Mouse (Mus musculus) lung, embryonic 16.5 days (tissue): ENCODE measurements around the gene Ddx43. TPM values are rescaled to one million over a fixed set of nuclear protein-coding genes. Genes with fewer than 3 reads are reported as not detected.

ENCODE experiments used
- ATAC-seq: fragments of 200-750 bp; cut with Nextera tagmentation; 2 replicates; pipeline ENCODE4 v1.8.0; 2017; ENCODE audit warnings: low read depth, mild to moderate bottlenecking, moderate library complexity
- H3K27ac ChIP-seq: fragments of 300-500 bp; sonication (generic); 2 replicates; pipeline ENCODE4 v1.5.1; 2014; ENCODE audit warnings: mild to moderate bottlenecking, control low read depth, low read length
- H3K27me3 ChIP-seq: fragments of 300-500 bp; sonication (generic); 2 replicates; pipeline ENCODE4 v1.6.1; 2014; ENCODE audit warnings: low read depth, low read length, mixed read lengths; ENCODE audit not compliant: control insufficient read depth, insufficient read depth
- H3K36me3 ChIP-seq: fragments of 300-500 bp; sonication (generic); 2 replicates; pipeline ENCODE4 v1.6.1; 2014; ENCODE audit warnings: low read length; ENCODE audit not compliant: control insufficient read depth, insufficient read depth
- H3K4me1 ChIP-seq: fragments of 300-500 bp; sonication (generic); replicated peaks from 2 replicates; pipeline ENCODE4 v1.6.1; 2014; ENCODE audit warnings: low read length, mixed read lengths; ENCODE audit not compliant: control insufficient read depth, insufficient read depth
- H3K4me2 ChIP-seq: fragments of 300-500 bp; sonication (generic); 2 replicates; pipeline ENCODE4 v1.6.1; 2014; ENCODE audit warnings: low read depth, low read length, control low read depth
- H3K4me3 ChIP-seq: fragments of 300-500 bp; sonication (generic); 2 replicates; pipeline ENCODE4 v1.5.1; 2014; ENCODE audit warnings: mild to moderate bottlenecking, low read length, control low read depth
- H3K9ac ChIP-seq: fragments of 300-500 bp; sonication (generic); 2 replicates; pipeline ENCODE4 v1.6.1; 2014; ENCODE audit warnings: low read length, control low read depth
- H3K9me3 ChIP-seq: fragments of 300-500 bp; sonication (generic); 2 replicates; pipeline ENCODE4 v1.6.1; 2016; ENCODE audit warnings: low read length; ENCODE audit not compliant: control insufficient read depth
- WGBS: fragments of 180-500 bp; shearing (Covaris S2); extraction: QIAGEN DNeasy Blood & Tissue Kit; methylation state at CpG from one replicate; pipeline ENCODE4 v1.1.7; 2014; 5-methylcytosine and 5-hydroxymethylcytosine counted together
- polyA plus RNA-seq: library from polyadenylated mRNA; unstranded; fragments of >200 nt; fragmentation: Nextera tagmentation; extraction: Ambion mirVana; gene quantifications from 2 replicates; pipeline ENCODE4 v1.2.1, GENCODE M21; 2015

Ddx43 gene
- polyA plus RNA-seq, 1 experiment from 2014 or later: 0.11 TPM

DNA sequence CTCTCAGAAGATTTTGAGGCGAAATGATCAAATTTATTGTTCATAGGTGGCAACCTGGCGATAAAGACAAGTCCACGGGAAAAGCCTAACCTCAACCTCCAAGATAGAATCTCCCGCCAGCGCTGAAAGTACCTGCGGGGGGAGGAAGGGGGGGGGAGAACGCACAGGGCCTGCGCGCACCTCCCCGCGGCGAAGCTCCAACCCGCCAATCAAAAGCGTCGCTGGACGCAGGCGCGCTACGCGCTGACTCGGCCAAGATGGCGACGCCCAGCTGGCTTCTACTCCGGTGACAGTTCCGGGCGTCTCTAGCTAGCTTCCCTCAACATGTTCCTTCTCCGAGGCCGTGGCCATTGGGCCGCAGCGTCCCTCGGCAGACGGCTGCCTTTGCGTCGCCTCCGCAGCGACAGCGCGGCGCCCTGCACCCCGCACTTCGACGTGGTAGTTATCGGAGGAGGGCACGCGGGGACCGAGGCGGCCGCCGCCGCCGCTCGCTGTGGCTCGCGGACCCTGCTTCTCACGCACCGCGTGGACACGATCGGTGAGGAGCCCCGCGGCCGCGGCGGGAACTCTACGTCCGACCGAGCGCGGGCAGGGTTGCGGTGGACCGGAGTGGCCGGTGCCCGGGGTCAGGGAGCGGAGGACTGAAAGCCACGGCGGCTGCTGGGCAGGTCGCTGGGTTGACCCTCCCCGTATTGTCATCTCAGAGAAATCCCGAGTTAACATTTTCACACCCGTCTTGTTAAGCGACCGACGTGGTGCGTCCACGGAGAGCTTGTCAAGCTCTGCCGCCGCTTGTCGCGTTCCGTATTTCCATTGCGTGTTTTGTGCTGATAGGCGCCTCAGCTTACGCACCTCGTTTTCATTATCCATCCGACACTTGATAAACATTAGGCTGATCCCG lies 52.6 kb downstream of the Ddx43 start, which contains the start of the genes Mto1 and Gm17324:
Gene Mto1 (plus strand): TSS at position 236 of the 901 bp plus-strand sequence.
Gene Gm17324 (minus strand): TSS at position 814 of the 901 bp plus-strand sequence.
- peaks cover 16% of the 10 kb centered on the region for H3K27me3 ChIP-seq
- peak within 1 kb of the TSS; percentile 85 for H3K27ac ChIP-seq
- peaks cover 13% of the 10 kb centered on the region for H3K4me1 ChIP-seq
- peak; percentile 96 for ATAC-seq
- H3K36me3 ChIP-seq: peaks cover 6% of the 10 kb centered on the region
- H3K4me2 ChIP-seq: peak within 1 kb of the TSS; percentile 64
- peak within 1 kb of the TSS; percentile 81 for H3K4me3 ChIP-seq
- peak within 1 kb of the TSS; percentile 87 for H3K9ac ChIP-seq
- H3K9me3 ChIP-seq: no peaks in the 10 kb centered on the region
- under 1% methylated on average over 94 of the region's 96 CpGs for WGBS

DNA sequence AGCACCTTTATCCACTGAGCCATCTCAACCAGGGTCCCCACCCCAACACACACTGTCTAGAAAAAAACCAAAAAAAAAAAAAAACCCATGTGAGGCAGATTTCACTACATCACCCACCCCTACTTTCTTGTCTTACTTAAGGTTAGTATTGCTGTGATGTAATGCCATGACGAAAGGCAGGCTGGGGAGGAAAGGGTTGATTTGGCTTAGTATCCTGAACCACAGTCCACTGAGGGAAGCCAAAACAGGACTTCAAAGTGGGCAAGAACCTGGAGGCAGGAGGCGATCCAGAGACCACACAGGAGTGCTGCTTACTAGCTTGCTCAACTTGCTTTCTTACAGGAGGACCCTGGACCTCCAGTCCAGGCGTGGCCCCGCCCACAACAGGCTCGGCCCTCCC lies 54.8 kb downstream of the Ddx43 start:
- H3K4me1 ChIP-seq: peaks cover 13% of the 10 kb centered on the region
- H3K27me3 ChIP-seq: peaks cover 2% of the 10 kb centered on the region; the same call in 1 of the 2 replicates
- ATAC-seq: no peak
- no peak overlapping the region for H3K4me3 ChIP-seq
- 72% methylated on average over 5 of the region's 5 CpGs for WGBS
- H3K9me3 ChIP-seq: no peaks in the 10 kb centered on the region
- no peak overlapping the region for H3K27ac ChIP-seq
- H3K36me3 ChIP-seq: peaks cover 16% of the 10 kb centered on the region
- H3K4me2 ChIP-seq: no peak overlapping the region
- H3K9ac ChIP-seq: no peak overlapping the region

DNA sequence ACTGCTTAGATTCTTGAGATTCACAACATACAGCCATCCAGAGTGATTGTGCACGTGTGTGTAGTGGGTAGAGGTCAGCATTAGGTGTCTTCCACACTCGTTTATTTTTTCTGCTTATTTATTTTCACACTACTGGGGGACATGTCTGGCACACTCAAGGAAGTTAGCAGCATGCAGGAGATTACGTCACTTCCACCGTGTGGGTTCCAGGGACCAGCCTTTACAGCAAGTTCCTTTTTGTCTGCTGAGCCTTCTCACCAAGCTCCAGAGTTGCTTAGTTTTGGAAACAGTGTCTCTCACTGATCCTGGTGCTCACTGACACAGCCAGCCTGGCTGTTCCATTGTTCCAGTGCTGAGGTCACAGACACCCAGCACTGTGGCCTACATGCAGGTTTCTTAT lies 55.8 kb downstream of the Ddx43 start:
- no peak overlapping the region for H3K27ac ChIP-seq
- peaks cover 13% of the 10 kb centered on the region for H3K4me1 ChIP-seq
- H3K27me3 ChIP-seq: peaks cover 2% of the 10 kb centered on the region; the same call in 1 of the 2 replicates
- WGBS: 72% methylated on average over 4 of the region's 4 CpGs
- H3K9ac ChIP-seq: no peak overlapping the region
- no peak overlapping the region for H3K4me3 ChIP-seq
- H3K36me3 ChIP-seq: peaks cover 20% of the 10 kb centered on the region
- H3K4me2 ChIP-seq: no peak overlapping the region
- H3K9me3 ChIP-seq: no peaks in the 10 kb centered on the region
- no peak for ATAC-seq

DNA sequence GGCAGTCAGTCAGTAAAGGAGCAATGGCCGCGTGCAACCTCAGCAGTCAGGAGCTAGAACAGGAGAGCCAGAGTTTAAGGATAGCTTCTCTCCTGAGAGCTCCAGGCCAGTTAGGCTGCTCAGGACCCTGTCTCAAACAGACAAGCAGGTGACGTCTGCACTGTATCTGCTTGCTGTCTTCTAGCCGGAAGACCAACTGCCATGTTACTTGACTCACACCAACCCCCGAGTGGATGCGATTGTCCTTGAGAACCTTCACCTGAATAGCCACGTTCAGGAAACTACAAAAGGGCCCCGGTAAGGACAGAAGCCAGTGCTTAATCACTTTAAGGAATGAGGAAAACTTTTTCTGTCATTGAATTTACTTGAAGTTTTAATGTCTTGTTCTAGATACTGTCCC lies 61.4 kb downstream of the Ddx43 start:
- H3K9ac ChIP-seq: no peak overlapping the region

DNA sequence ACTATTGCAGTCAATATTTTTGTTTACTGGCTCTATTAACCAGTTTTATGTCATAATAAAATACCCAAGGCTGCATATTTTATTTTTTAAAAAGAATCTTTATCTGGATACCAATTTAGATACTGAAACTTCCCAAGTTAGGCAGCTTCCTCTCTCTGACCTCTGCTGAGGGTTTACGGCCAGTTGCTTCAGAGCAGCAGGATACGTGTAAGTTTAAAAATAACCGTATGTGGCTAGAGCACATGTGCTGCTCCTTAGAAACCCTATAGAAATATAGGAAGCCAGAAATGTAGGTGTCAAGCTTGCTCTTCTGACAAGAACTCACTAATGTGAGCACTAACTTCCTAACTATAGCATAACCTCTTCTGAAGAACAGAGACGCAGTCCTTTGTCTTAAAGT lies 67.8 kb downstream of the Ddx43 start:
- no peak for ATAC-seq
- Histone ChIP-seq H3K27me3 (no peaks in the 10 kb centered on the region), H3K9me3 (no peaks in the 10 kb centered on the region), H3K4me1 (no peaks in the 10 kb centered on the region), H3K4me3 (no peak overlapping the region), H3K27ac (no peak overlapping the region), H3K36me3 (peaks cover 47% of the 10 kb centered on the region), H3K4me2 (no peak overlapping the region), H3K9ac (no peak overlapping the region)
- 88% methylated on average over 4 of the region's 4 CpGs for WGBS

More for the DNA sequence above, 61.4 kb downstream of the Ddx43 start:
- Histone ChIP-seq H3K27me3 (no peaks in the 10 kb centered on the region), H3K36me3 (peaks cover 50% of the 10 kb centered on the region), H3K27ac (no peak overlapping the region), H3K4me1 (no peaks in the 10 kb centered on the region), H3K4me3 (no peak overlapping the region), H3K4me2 (no peak overlapping the region), H3K9me3 (no peaks in the 10 kb centered on the region)
- 88% methylated on average over 8 of the region's 8 CpGs for WGBS
- no peak for ATAC-seq

DNA sequence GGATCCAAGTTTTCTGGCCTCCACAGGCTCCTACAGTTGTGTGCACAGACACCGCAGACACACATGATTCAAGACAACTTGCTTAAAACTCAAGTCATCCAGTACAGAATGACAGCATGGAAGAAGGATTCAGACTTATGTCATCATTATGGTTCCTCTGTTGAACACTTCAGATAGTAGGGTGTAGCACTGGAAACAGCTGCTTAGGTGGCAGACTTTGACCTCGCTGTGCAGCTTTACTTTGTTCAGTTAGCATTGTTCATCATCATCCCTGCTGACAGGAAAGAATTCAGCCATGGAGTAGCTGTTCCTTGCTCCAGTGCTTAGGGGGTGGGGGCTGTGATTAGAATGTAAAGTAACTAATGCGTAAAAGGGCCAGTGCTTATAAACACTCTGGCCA lies 70.1 kb downstream of the Ddx43 start:
- Histone ChIP-seq H3K27me3 (no peaks in the 10 kb centered on the region), H3K4me1 (no peaks in the 10 kb centered on the region), H3K4me3 (no peak overlapping the region), H3K4me2 (no peak overlapping the region), H3K27ac (no peak overlapping the region), H3K36me3 (peaks cover 46% of the 10 kb centered on the region), H3K9me3 (no peaks in the 10 kb centered on the region), H3K9ac (no peak overlapping the region)
- no peak for ATAC-seq
- 93% methylated on average over 3 of the region's 3 CpGs for WGBS

Other genes starting within 250 kb of the Ddx43 start
- 87.5 and 105 TPM in 2 replicates for gene Gsta4, start 213.0 kb upstream of the Ddx43 start, polyA plus RNA-seq
- gene Gsta1, start 165.1 kb upstream of the Ddx43 start, polyA plus RNA-seq: not detected in 2 replicates
- gene Gm3776, start 138.6 kb upstream of the Ddx43 start, polyA plus RNA-seq: 0.25 TPM in 1 of 2 replicates, not detected in the other
- not detected in 2 replicates for gene Gm10639, start 105.9 kb upstream of the Ddx43 start, polyA plus RNA-seq
- gene Omt2a, start 81.0 kb upstream of the Ddx43 start, polyA plus RNA-seq: not detected in 2 replicates
- gene Omt2b, start 68.2 kb upstream of the Ddx43 start, polyA plus RNA-seq: not detected in 2 replicates
- 0.33 TPM in 1 of 2 replicates, not detected in the other for gene Gsta2, start 40.0 kb upstream of the Ddx43 start, polyA plus RNA-seq
- gene Dppa5a, start 27.6 kb upstream of the Ddx43 start, polyA plus RNA-seq: 0.44 TPM in 1 of 2 replicates, not detected in the other
- 2.8 and 3.1 TPM in 2 replicates for gene Ooep, start 17.1 kb upstream of the Ddx43 start, polyA plus RNA-seq
- 1.9 and 2.7 TPM in 2 replicates for gene Cgas, start 47.5 kb downstream of the Ddx43 start, polyA plus RNA-seq
- gene Mto1, start 52.4 kb downstream of the Ddx43 start, polyA plus RNA-seq: 22.5 and 22.8 TPM in 2 replicates
- gene Gm17324, start 53.0 kb downstream of the Ddx43 start, polyA plus RNA-seq: 1.0 and 1.3 TPM in 2 replicates
- gene Eef1a1, start 93.4 kb downstream of the Ddx43 start, polyA plus RNA-seq: 4,476 and 4,740 TPM in 2 replicates
- 14.9 and 16.2 TPM in 2 replicates for gene Slc17a5, start 192.3 kb downstream of the Ddx43 start, polyA plus RNA-seq
- 10.6 and 10.7 TPM in 2 replicates for gene Cd109, start 219.8 kb downstream of the Ddx43 start, polyA plus RNA-seq